Mouse (Mus musculus): ENCODE results near the gene Amigo3.

DNA sequence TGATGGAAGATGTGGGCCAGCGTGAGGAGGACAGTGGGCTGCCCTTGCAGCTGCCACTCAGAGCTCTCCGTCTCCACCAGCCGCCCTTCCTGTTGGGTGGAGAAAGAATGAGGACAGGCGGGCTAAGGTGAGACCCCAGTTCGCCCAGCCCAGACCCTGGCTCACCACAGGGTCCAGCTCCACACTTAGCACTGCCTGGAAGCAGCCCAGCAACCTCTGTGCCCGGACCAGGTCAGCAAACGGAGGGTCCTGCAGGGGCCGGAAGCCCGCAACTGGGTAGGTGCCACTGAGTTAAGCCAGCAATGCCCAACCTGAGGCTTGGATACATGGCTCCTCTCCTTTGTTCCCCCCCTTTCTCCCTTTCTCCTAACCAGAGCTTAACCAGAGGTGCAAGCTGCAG is 16.0 kb downstream of the Amigo3 start:
- TF ChIP-seq CTCF (IDR thresholded peaks at IDR 0.05; ENCODE audit: extremely low read depth, insufficient read depth, insufficient read length, insufficient replicate concordance) (no peak), POLR2A (IDR thresholded peaks at IDR 0.05; ENCODE audit: low read depth, low read length) (no peak)

Measured in spleen, adult 2 months (tissue).